Mouse (Mus musculus) urinary bladder, postnatal 4 days (tissue): ENCODE results near the gene Smim8.

ENCODE experiments used
- DNase-seq, 2 experiments: peaks; one replicate each; pipeline ENCODE4 v3.0.0; 2021 to 2022; ENCODE audit warnings: low spot score in 2 of 2

Smim8 gene

GRCm38 (mm10) chr4:34720127-34720895, 57.9 kb downstream of the Smim8 start:
- DNase-seq = no peak

- DNase-seq = no peak
Observed at GRCm38 (mm10) chr4:34719421-34719820, 58.8 kb downstream of the Smim8 start.
